Mouse (Mus musculus) B cell, adult 62 days (primary cell): ENCODE results near the gene Gm4763. TPM values are rescaled to one million over a fixed set of nuclear protein-coding genes. Genes with fewer than 3 reads are reported as not detected.

Source experiments
- total RNA-seq: library from RNA; stranded (reverse); gene quantifications from 4 replicates; pipeline ENCODE4 v1.2.4, GENCODE M21; 2023

Gene Gm4763
- not detected in 4 replicates for total RNA-seq

DNA sequence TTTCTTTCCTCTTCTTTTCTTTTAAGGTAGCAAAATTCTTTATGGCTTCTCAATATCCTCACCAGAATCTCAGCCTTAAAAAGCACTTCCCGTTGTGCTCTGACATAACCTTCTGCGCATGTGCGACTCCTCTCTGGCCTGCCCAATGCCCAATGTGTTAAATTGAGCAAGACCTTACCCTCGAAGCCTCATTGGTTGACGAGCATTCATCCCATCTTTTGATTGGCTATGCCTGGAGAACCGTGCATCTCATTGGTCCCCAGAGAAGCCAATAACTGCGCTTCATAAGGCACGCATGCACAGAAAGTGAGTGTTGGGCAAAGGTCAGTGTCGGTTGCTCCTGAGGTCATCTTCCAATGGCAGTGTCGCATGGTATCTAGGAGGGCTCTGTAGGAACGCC, at the start of gene Gm4763:
Gene Gm4763, minus strand, starts transcription at position 101 of the 400 bp plus-strand sequence.

DNA sequence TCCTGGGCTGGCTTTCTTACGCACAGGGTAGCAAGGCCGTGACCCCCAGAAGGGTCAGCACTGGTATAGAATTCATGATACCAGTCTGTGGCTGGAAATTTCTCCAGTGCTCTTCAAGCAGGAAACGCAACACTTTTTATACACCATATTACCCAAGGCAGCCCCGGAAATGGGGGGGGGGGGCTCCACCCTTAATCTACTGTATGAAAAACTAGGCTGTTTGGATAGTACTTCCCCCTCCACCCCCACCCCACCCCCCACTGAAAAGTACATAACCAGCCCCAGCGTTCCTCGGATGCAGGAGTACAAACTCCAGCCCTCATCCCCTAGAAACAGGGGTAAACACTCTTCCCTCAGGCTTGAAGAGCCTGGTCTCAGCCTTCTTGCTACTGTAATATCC, 33.5 kb upstream of the Gm4763 start, which contains the start of gene Cd177:
Gene Cd177, minus strand, starts transcription at position 101 of the 400 bp plus-strand sequence.

DNA sequence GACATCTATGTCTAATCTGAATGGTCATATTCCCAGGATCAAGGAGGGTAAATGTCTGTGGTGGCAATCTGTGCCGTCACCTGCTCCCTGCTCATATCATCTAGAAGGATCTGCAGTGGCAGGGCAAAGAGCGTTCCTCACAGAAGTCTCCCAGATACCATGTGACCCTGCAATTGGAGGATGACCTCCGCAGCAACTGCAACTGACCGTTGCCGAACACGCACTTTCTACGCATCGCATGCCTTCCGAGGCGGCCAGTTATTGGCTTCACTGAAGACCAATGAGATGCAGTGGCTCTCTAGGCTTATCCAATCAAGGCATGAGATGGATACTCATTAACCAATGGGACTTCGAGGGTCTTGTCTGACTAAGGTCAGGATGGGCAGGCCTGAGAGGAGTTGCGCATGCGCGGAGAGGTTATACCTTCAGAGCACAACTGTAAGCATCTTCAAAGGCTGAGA, 17.8 kb downstream of the Gm4763 start, which contains the start of gene BC049730:
Gene BC049730, plus strand, starts transcription at position 411 of the 461 bp plus-strand sequence.

DNA sequence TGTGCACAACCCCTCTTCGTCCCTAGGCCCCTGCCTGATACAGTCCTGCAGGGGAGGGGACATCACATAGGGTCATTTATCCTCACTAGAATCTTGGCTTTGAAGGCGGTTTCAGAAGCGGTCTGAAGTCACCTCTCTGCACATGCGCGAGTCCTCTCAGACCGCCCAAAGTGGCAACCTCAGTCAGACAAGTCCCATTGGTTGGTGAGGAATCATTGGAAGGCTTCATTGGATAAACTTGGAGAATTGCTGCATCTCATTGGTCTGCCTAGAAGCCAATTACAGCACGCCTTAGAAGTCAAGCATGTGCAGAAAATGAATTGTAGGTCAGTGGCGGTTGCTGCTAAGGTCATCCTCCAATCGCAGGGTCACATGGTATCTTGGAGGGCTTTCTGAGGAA, 50.1 kb downstream of the Gm4763 start, which contains the start of gene Tex101:
Gene Tex101, minus strand, starts transcription at position 101 of the 400 bp plus-strand sequence.

Other genes starting within 250 kb of the Gm4763 start
- gene Cadm4, start 244.9 kb downstream of the Gm4763 start, total RNA-seq, result 1.2 to 3.1 TPM (median 1.7 TPM) in 4 replicates
- gene Zfp428, start 219.9 kb downstream of the Gm4763 start, total RNA-seq, result 1.0 to 2.2 TPM (median 1.8 TPM) in 4 replicates
- not detected in 4 replicates for gene AC161166.1, start 214.5 kb downstream of the Gm4763 start, total RNA-seq
- 21.1 to 23.8 TPM (median 22.9 TPM) in 4 replicates for gene Irgq, start 196.2 kb downstream of the Gm4763 start, total RNA-seq
- gene Pinlyp, start 180.8 kb downstream of the Gm4763 start, total RNA-seq, result 0.95 TPM in 1 of 4 replicates, not detected in the others
- 82.6 to 95.2 TPM (median 89.3 TPM) in 4 replicates for gene Xrcc1, start 180.6 kb downstream of the Gm4763 start, total RNA-seq
- 8.6 to 10.6 TPM (median 10.1 TPM) in 4 replicates for gene Ethe1, start 139.4 kb downstream of the Gm4763 start, total RNA-seq
- not detected in 4 replicates for gene Zfp575, start 139.3 kb downstream of the Gm4763 start, total RNA-seq
- gene Phldb3, start 116.1 kb downstream of the Gm4763 start, total RNA-seq, result 25.2 to 27.4 TPM (median 25.6 TPM) in 4 replicates
- 0.36 to 0.70 TPM (median 0.58 TPM) in 3 of 4 replicates, not detected in the other for gene Lypd3, start 90.4 kb downstream of the Gm4763 start, total RNA-seq
- gene Tex101, start 50.2 kb downstream of the Gm4763 start, total RNA-seq, result not detected in 4 replicates
- gene BC049730, start 17.7 kb downstream of the Gm4763 start, total RNA-seq, result not detected in 4 replicates
- gene Cd177, start 33.4 kb upstream of the Gm4763 start, total RNA-seq, result 0.19 to 0.55 TPM (median 0.33 TPM) in 3 of 4 replicates, not detected in the other
- not detected in 4 replicates for gene Ceacam10, start 50.3 kb upstream of the Gm4763 start, total RNA-seq
- gene Gm9844, start 135.3 kb upstream of the Gm4763 start, total RNA-seq, result 2.1 to 3.0 TPM in 2 of 4 replicates, not detected in the others
- gene Lypd4, start 143.0 kb upstream of the Gm4763 start, total RNA-seq, result not detected in 4 replicates
- not detected in 4 replicates for gene Dmrtc2, start 143.1 kb upstream of the Gm4763 start, total RNA-seq
- gene Rps19, start 157.5 kb upstream of the Gm4763 start, total RNA-seq, result 2,598 to 2,748 TPM (median 2,653 TPM) in 4 replicates
- 1,659 to 1,744 TPM (median 1,696 TPM) in 4 replicates for gene Cd79a, start 170.5 kb upstream of the Gm4763 start, total RNA-seq
- 1,204 to 1,300 TPM (median 1,213 TPM) in 4 replicates for gene Arhgef1, start 176.0 kb upstream of the Gm4763 start, total RNA-seq
- gene Gm4881, start 217.6 kb upstream of the Gm4763 start, total RNA-seq, result not detected in 4 replicates
- gene Rabac1, start 245.8 kb upstream of the Gm4763 start, total RNA-seq, result 169 to 194 TPM (median 186 TPM) in 4 replicates